Mouse (Mus musculus) cerebellum, adult 2 months (tissue): ENCODE data around the gene Ccnt1.

Source experiments
- CTCF ChIP-seq: fragments of 200-500 bp; IDR thresholded peaks from 2 replicates; pipeline ENCODE4 v1.5.1; 2011; ENCODE audit warnings: low read depth, mild to moderate bottlenecking, control low read depth, low read length, moderate library complexity, borderline replicate concordance; ENCODE audit not compliant: insufficient read depth
- POLR2A ChIP-seq: fragments of 200-500 bp; IDR thresholded peaks from 2 replicates; pipeline ENCODE4 v1.6.1; 2011; ENCODE audit warnings: low read length, control low read depth, borderline replicate concordance; ENCODE audit not compliant: insufficient read depth

DNA sequence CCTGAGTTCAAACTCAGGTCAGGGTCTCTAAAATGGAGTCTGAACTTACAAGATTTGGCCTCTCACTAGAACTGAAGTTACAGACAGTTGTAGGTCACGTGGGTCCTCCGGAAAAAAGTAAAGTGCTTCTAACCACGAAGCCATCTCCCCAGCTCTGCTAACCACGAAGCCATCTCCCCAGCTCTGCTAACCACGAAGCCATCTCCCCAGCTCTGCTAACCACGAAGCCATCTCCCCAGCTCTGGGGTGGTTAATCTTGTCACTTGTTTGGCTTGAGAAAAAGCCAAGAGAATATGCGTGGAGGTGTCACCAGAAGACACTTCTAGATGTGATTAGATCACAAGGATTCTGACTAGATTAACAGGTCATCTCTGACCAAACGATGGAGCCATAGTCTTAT lies 56.6 kb downstream of the Ccnt1 start:
- TF ChIP-seq CTCF (no peak), POLR2A (no peak)
